Mouse (Mus musculus) spleen, embryonic (tissue): ENCODE measurements around the gene Galns.
"Not testable (repeated sequence)": the region's sequence is repeated elsewhere in the genome, so short reads cannot be mapped to it uniquely, and the experiment has no call there.

Experiments
- CTCF ChIA-PET: fragments of 350-600 bp; sonication (Branson Sonifier 250); formaldehyde crosslinking; loops from one replicate; lab custom pipeline; 2022; lab: Charles Lee

Gene Galns

DNA sequence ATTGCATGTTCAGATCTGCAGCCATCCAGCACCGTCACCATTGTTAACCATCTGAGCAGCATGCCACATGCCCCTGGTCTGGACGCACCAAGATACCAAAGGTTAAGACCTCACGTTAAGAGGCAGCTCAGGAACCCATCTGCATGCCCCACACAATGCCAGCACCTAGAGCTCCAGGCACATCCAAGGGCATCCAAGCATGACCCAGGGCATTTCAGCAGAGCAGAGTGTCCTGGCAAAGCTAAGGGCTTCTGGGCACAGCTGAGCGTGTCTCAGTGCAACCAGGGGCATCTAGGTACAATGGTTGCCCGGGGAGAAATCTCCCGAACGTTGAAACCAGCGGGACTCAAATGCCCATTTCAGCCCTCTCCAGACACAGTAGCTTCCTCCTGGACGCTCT is 10.6 kb downstream of the Galns start:
- CTCF ChIA-PET: interaction anchor here (0.6 kb wide), 1 partner anchor 53 kb away, joined by 3 read pairs; no protein-coding TSS in a partner anchor

DNA sequence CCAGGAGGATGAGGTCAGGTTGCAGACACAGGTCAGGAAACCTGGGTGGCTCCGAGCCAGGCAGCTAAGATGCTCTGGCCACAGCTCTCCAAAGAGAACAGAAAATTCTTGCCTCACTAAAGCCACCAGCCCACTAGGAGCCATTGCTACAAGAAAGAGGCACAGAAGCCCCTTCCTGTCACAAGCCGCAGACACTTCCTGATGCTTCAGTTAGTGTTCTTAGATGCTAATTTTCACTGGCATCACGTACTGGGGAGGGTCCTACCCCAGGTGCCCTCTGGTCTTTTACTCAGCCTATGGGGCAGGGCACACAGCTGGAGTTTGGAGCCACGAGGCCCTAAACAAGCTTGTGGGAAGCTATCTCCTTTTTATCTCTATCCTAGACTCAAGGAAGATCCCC is 15.2 kb downstream of the Galns start:
- CTCF ChIA-PET: no interaction called here

DNA sequence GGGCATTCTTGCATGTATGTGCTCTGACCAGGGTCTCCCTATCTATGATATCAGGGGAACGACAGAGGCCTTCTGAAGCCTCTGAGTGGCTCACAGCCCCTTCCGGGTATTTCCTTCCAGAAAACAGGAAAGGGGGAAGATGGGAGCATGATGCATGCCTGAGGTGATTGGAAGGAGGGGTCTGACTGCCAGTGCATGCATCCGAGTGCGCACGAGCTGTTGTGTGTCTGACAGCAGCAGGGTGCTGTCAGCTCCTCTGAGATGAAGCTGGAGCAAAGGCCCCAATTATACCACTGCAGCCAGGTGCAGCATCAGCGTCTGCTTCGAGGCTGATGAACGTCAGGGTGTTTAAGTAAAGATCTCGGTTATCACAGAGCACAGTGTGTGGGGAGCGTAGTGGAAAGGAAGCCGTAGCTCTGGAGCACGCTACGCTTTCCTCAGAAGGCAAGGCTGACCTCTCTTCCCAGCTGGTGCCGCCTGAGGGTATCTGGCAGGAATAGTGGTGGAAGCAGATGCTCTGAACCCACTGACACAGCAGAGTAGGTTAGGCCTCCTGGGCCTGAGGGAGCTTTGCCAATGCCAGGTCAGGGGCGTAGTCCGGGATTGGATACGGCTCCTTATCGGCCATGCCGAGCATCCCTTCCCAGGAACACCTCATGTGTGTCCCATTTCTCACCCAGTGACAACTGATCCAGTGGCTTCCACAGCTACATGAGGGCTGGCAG is 17.3 kb downstream of the Galns start:
- CTCF ChIA-PET: no interaction called here

DNA sequence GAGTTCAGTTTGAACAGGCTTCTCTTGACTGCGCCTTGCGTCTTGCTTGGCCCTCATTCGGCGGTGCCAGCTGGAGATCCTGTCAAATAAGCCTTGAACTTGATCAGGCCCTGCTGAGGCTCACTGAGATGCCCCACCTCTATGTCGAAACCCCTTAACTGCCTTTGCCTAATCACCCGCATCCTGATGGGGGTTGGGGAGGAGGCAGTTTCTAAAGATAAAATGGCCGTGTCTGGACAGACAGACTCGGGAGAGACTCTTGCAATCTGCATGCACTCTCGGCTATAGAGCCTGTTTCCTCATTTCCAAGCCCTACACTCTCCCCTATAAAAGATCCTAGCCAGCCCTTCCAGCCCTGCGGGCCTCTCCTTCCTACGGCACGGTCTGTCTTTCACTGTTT is 18.0 kb downstream of the Galns start:
- CTCF ChIA-PET: no interaction called here

DNA sequence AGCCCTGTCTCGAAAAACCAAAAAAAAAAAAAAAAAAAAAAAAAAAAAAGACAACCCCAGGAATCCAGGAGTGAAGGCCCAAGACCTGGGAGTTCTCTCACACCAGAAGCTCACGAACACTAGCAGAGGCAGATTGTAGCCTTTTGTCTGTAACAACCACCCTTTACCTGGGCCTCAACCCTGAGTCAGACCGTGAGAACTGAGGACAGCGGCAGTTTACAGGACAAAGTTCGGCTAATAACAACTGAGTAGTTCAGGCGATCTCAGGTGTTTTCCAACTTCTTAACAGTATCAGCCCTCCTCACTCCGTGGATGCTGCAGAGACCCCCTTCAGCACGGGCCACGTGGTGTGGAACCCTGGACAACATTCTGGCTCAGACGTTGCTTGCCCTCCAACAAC is 24.5 kb downstream of the Galns start:
- CTCF ChIA-PET: no interaction called here

DNA sequence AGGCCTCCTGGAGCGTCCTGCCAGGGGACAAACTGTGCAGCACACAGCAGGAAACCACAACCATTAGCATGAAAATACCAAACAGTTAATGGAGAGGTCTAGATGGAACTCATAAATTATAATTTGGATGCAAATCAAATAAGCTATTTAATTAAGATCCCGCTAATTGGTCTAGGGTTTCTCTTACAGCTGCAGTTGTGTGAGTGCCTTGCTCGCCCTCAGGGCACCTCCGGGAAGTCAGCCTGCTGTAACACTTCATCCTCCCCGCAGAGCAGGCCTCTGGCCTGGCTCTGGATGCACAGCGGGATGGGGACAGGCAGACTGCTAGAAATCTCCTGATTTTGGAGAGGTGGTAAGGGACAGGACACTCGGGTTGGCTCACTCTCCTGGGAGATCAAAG is 25.1 kb downstream of the Galns start:
- CTCF ChIA-PET: no interaction called here

DNA sequence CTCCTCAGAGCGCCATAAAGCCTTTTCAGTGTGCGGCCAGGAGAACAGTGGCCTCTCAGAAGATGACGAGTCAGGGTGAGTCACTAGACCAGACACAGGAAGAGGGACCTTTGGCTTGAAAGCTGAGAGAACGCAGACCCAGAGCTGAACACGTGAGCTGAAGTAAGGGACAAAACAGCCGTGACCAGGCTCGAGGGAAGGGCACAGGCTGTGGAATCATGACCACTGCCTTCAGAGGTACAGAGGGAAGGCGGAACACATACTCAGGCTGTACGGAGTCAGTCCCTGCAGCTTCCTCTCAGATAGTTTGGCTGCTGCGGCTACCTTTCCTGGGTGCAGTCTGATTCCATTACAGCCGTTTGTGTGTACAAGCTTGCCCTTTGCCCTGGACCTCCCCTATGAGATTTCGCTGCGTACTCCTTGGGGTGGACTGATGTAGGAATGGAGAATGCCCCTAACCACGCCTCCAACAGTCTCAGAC is 25.8 kb downstream of the Galns start:
- CTCF ChIA-PET: interaction anchor here (0.6 kb wide), 1 partner anchor 279 kb away, joined by 4 read pairs; no protein-coding TSS in a partner anchor

GRCm38 (mm10) chr8:122584981-122585380 is 26.3 kb downstream of the Galns start:
- CTCF ChIA-PET: interaction anchor here (0.6 kb wide), 1 partner anchor 280 kb away, joined by 4 read pairs; no protein-coding TSS in a partner anchor

DNA sequence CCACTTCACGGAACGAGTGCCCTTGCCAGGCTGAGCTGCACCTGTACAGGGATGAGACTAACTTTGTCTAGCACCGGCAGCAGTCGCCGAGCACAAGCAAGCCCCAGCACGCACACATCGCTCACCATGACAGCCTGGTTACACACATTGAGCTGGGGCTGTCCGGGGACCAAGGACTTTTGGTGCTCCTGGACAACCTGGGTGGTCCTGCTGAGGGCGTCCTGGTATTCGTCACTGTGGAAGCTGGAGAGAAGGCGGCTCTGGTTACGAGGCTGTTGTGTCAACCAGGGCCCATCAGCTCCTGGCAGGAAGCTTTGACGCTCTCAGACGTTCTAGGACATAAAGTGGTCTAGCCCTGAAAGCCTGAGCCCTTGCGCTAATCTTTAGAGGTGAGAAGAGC is 30.3 kb downstream of the Galns start:
- CTCF ChIA-PET: no interaction called here

DNA sequence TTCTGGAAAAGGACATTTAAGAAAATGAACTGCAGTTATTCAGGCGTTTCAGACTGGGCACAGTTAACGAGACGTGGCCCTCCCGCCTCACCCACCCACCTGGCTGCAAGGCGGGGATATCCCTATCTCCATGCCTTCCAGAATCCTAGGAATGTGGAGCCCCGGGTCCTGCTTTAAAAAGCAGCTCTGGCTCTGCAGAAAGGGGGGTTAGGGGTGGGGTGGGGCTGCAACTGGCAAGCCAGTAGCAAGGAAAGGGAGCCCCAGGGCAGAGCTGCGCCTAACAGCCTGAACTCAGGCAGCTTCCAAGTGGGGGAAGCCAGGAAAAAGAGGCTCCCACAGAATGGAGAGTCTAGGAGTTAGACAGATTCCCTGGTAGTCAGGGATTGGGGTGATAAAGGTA is 32.1 kb downstream of the Galns start:
- CTCF ChIA-PET: interaction anchor here (0.6 kb wide), 1 partner anchor 711 kb away, joined by 3 read pairs; no protein-coding TSS in a partner anchor

- CTCF ChIA-PET: no interaction called here
Measured at GRCm38 (mm10) chr8:122577116-122577515, 34.1 kb downstream of the Galns start.

- CTCF ChIA-PET: no interaction called here
Measured at GRCm38 (mm10) chr8:122576648-122577022, 34.6 kb downstream of the Galns start, which contains the start of gene Aprt. Aprt (minus strand) TSS chr8:122576909.

GRCm38 (mm10) chr8:122575735-122576647 is 35.3 kb downstream of the Galns start:
- CTCF ChIA-PET: no interaction called here

- CTCF ChIA-PET: no interaction called here
Measured at GRCm38 (mm10) chr8:122575286-122575685, 36.0 kb downstream of the Galns start.

GRCm38 (mm10) chr8:122574667-122575251 is 36.5 kb downstream of the Galns start:
- CTCF ChIA-PET: no interaction called here

DNA sequence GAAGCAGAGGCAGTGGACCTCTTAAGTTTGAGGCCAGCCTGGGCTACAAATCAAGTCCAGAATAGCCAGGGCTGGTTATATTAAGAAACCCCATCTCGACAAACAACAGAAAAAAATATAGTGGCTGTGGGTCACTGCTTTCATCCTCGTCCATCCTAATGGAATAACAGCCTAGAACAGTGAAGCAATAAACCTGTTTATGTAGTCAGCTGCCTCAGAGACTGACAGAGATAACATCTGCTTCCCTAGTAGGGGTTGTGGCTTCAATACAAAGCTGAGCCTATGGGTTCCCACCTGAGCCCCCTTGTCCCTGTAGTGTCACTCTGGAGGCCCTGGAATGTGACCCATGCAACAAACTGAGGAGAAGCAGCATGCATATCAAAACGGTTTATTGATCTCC is 37.0 kb downstream of the Galns start:
- CTCF ChIA-PET: no interaction called here

- CTCF ChIA-PET: no interaction called here
Measured at GRCm38 (mm10) chr8:122573577-122573976, 37.7 kb downstream of the Galns start.

GRCm38 (mm10) chr8:122573176-122573575 is 38.1 kb downstream of the Galns start:
- CTCF ChIA-PET: not testable (repeated sequence)

DNA sequence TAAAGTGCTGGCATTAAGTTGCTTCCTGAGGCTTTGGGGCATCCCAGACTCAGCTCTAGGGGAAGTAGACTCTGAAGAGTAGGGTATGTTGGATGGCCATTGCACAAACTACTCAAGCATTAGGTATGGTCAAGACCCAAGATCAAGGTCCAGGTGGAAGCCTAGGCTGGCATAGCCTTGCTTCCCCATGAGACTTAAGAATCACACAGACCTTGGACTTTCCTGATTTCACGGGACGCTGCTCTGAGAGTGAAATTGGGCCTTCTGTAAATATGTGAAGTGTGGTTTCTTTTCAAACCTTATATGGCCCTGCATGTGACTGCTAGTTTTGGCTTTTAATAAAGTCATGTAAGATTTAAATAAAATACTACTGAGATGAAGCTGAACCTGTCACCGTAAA is 38.5 kb downstream of the Galns start:
- CTCF ChIA-PET: no interaction called here

GRCm38 (mm10) chr8:122571750-122572267 is 39.5 kb downstream of the Galns start:
- CTCF ChIA-PET: no interaction called here

DNA sequence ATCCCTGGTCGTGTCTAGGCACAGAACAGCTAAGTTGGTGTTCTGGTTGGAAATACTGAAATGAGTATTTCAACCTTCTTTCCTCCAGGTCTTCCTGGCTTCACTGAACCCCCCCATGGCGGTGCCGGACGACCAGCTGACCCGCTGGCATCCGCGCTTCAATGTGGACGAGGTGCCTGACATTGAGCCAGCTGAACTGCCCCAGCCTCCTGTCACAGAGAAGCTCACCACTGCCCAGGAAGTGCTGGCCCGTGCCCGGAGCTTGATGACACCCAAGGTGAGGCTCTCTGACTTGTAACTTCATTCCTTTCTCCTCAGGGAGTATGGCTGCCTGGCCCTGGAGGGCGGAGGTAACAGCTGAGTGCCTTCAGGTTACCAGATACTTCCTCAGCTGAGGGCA is 40.1 kb downstream of the Galns start:
- CTCF ChIA-PET: no interaction called here

GRCm38 (mm10) chr8:122569996-122570395 is 41.3 kb downstream of the Galns start:
- CTCF ChIA-PET: no interaction called here
